Mouse (Mus musculus) heart, postnatal 0 days (tissue): ENCODE data around the gene Eif2b2.

Experiments
- CTCF ChIP-seq: IDR thresholded peaks from 2 replicates; pipeline ENCODE4 v1.5.1; 2016; ENCODE audit warnings: antibody characterized with exemption, control low read depth, low read depth
- EP300 ChIP-seq: IDR thresholded peaks from 2 replicates; pipeline ENCODE4 v1.6.1; 2016; ENCODE audit warnings: antibody characterized with exemption, low read depth

GRCm38 (mm10) chr12:85271843-85272206 lies 52.5 kb downstream of the Eif2b2 start:
- TF ChIP-seq CTCF, result no peak
- TF ChIP-seq EP300, result no peak
